Mouse (Mus musculus) hindbrain, embryonic 15.5 days (tissue): ENCODE measurements around the gene Adamtsl5. TPM values are rescaled to one million over a fixed set of nuclear protein-coding genes. Genes with fewer than 3 reads are reported as not detected.
A peak's percentile ranks its signal among the peaks of the same experiment; 100 is the strongest.

Experiments used
- ATAC-seq: fragments of 200-750 bp; cut with Nextera tagmentation; 2 replicates; pipeline ENCODE4 v1.8.0; 2017; ENCODE audit warnings: low read depth, moderate number of reproducible peaks, moderate TSS enrichment; ENCODE audit not compliant: low FRiP score
- H3K27ac ChIP-seq: fragments of 300-500 bp; sonication (generic); replicated peaks from 2 replicates; pipeline ENCODE4 v1.5.1; 2015; ENCODE audit warnings: mild to moderate bottlenecking, inconsistent platforms
- H3K27me3 ChIP-seq: fragments of 300-500 bp; sonication (generic); 2 replicates; pipeline ENCODE4 v1.6.1; 2015; ENCODE audit warnings: control low read depth, inconsistent platforms
- H3K36me3 ChIP-seq: fragments of 300-500 bp; sonication (generic); 2 replicates; pipeline ENCODE4 v1.6.1; 2015; ENCODE audit warnings: control low read depth, inconsistent platforms
- H3K4me1 ChIP-seq: fragments of 300-500 bp; sonication (generic); replicated peaks from 2 replicates; pipeline ENCODE4 v1.6.1; 2015; ENCODE audit warnings: control low read depth, inconsistent platforms
- H3K4me2 ChIP-seq: fragments of 300-500 bp; sonication (generic); 2 replicates; pipeline ENCODE4 v1.6.1; 2015; ENCODE audit warnings: moderate library complexity, mild to moderate bottlenecking, inconsistent platforms
- H3K4me3 ChIP-seq: fragments of 300-500 bp; sonication (generic); 2 replicates; pipeline ENCODE4 v1.5.1; 2015; ENCODE audit warnings: mild to moderate bottlenecking, inconsistent platforms
- H3K9ac ChIP-seq: fragments of 300-500 bp; sonication (generic); 2 replicates; pipeline ENCODE4 v1.6.1; 2015; ENCODE audit warnings: inconsistent platforms
- H3K9me3 ChIP-seq: fragments of 300-500 bp; sonication (generic); 2 replicates; pipeline ENCODE4 v1.6.1; 2016; ENCODE audit warnings: control low read depth, inconsistent platforms
- WGBS: fragments of 180-500 bp; shearing (Covaris S2); methylation state at CpG from one replicate; pipeline ENCODE4 v1.1.7; 2015; 5-methylcytosine and 5-hydroxymethylcytosine counted together
- polyA plus RNA-seq: library from polyadenylated mRNA; unstranded; fragments of >200 nt; fragmentation: Nextera tagmentation; extraction: Ambion mirVana; gene quantifications from 2 replicates; pipeline ENCODE4 v1.2.1, GENCODE M21; 2015

The Adamtsl5 gene
- polyA plus RNA-seq, 1 experiment from 2014 or later: 1.2 TPM

- Histone ChIP-seq H3K27me3 (no peaks in the 10 kb centered on the region), H3K36me3 (peaks cover 20% of the 10 kb centered on the region), H3K27ac (peak overlapping the region; percentile 98), H3K4me2 (peak overlapping the region; percentile 86), H3K4me1 (peaks cover 87% of the 10 kb centered on the region), H3K9ac (peak overlapping the region; percentile 91), H3K4me3 (peak overlapping the region; percentile 66), H3K9me3 (no peaks in the 10 kb centered on the region)
- 2% methylated on average over 26 of the region's 26 CpGs for WGBS
- ATAC-seq: peak; percentile 77
Measured at GRCm38 (mm10) chr10:80298571-80299281, 49.5 kb downstream of the Adamtsl5 start.

- Histone ChIP-seq H3K27me3 (no peaks in the 10 kb centered on the region), H3K4me2 (peak overlapping the region; percentile 86), H3K4me1 (peaks cover 85% of the 10 kb centered on the region), H3K9ac (peak overlapping the region; percentile 52), H3K4me3 (no peak overlapping the region), H3K9me3 (no peaks in the 10 kb centered on the region), H3K36me3 (peaks cover 22% of the 10 kb centered on the region), H3K27ac (peak overlapping the region; percentile 98)
- ATAC-seq: no peak
- WGBS: 62% methylated on average over 8 of the region's 8 CpGs
Measured at GRCm38 (mm10) chr10:80297526-80298133, 50.6 kb downstream of the Adamtsl5 start.

- no peaks in the 10 kb centered on the region for H3K27me3 ChIP-seq
- no peaks in the 10 kb centered on the region for H3K9me3 ChIP-seq
- peak overlapping the region; percentile 98 for H3K27ac ChIP-seq
- H3K36me3 ChIP-seq: peaks cover 18% of the 10 kb centered on the region
- 87% methylated on average over 5 of the region's 5 CpGs for WGBS
- peak overlapping the region; percentile 47 for H3K4me3 ChIP-seq
- no peak for ATAC-seq
- peak overlapping the region; percentile 86 for H3K4me2 ChIP-seq
- peaks cover 80% of the 10 kb centered on the region for H3K4me1 ChIP-seq
- H3K9ac ChIP-seq: peak overlapping the region; percentile 52
Measured at GRCm38 (mm10) chr10:80296824-80297223, 51.4 kb downstream of the Adamtsl5 start.

GRCm38 (mm10) chr10:80295618-80296425, 52.4 kb downstream of the Adamtsl5 start, which contains the start of gene Apc2:
Gene Apc2, plus strand, starts transcription at chr10:80295977.
- Histone ChIP-seq H3K36me3 (peaks cover 18% of the 10 kb centered on the region), H3K27me3 (no peaks in the 10 kb centered on the region), H3K4me2 (peak within 1 kb of the TSS; percentile 86), H3K27ac (peak within 1 kb of the TSS; percentile 98), H3K4me3 (peak within 1 kb of the TSS; percentile 47), H3K9me3 (no peaks in the 10 kb centered on the region), H3K4me1 (peaks cover 74% of the 10 kb centered on the region), H3K9ac (peak within 1 kb of the TSS; percentile 52)
- peak; percentile 65 for ATAC-seq
- under 1% methylated on average over 26 of the region's 26 CpGs for WGBS

- H3K9me3 ChIP-seq: no peaks in the 10 kb centered on the region
- H3K4me1 ChIP-seq: peaks cover 65% of the 10 kb centered on the region
- H3K9ac ChIP-seq: peak overlapping the region; percentile 52; the same call in 1 of the 2 replicates
- WGBS: 50% methylated on average over 7 of the region's 7 CpGs
- H3K36me3 ChIP-seq: peaks cover 18% of the 10 kb centered on the region
- peak overlapping the region; percentile 98 for H3K27ac ChIP-seq
- H3K27me3 ChIP-seq: no peaks in the 10 kb centered on the region
- no peak for ATAC-seq
- H3K4me3 ChIP-seq: no peak overlapping the region
- 0 out of 2 replicates have a peak overlapping the region, but pooled peaks have one; percentile 86 for H3K4me2 ChIP-seq
Measured at GRCm38 (mm10) chr10:80294788-80295303, 53.4 kb downstream of the Adamtsl5 start.

- Histone ChIP-seq H3K36me3 (peaks cover 18% of the 10 kb centered on the region), H3K9ac (no peak overlapping the region), H3K4me2 (peak overlapping the region; percentile 84; the same call in 1 of the 2 replicates), H3K27me3 (no peaks in the 10 kb centered on the region), H3K27ac (peak overlapping the region; percentile 98; the same call in 1 of the 2 replicates), H3K9me3 (no peaks in the 10 kb centered on the region), H3K4me1 (peaks cover 62% of the 10 kb centered on the region), H3K4me3 (no peak overlapping the region)
- WGBS: 67% methylated on average over 4 of the region's 4 CpGs
- ATAC-seq: no peak
Measured at GRCm38 (mm10) chr10:80294311-80294710, 53.9 kb downstream of the Adamtsl5 start.

- WGBS: 19% methylated on average over 14 of the region's 14 CpGs
- Histone ChIP-seq H3K27me3 (no peaks in the 10 kb centered on the region), H3K4me2 (peak overlapping the region; percentile 84), H3K27ac (peak overlapping the region; percentile 93), H3K4me1 (peaks cover 57% of the 10 kb centered on the region), H3K9ac (peak overlapping the region; percentile 96), H3K36me3 (peaks cover 22% of the 10 kb centered on the region), H3K9me3 (no peaks in the 10 kb centered on the region), H3K4me3 (peak overlapping the region; percentile 85)
- no peak for ATAC-seq
Measured at GRCm38 (mm10) chr10:80293325-80293724, 54.9 kb downstream of the Adamtsl5 start.

- Histone ChIP-seq H3K4me2 (peak within 1 kb of the TSS; percentile 84), H3K36me3 (peaks cover 24% of the 10 kb centered on the region), H3K9me3 (no peaks in the 10 kb centered on the region), H3K27me3 (no peaks in the 10 kb centered on the region), H3K9ac (peak within 1 kb of the TSS; percentile 96), H3K4me1 (peaks cover 49% of the 10 kb centered on the region), H3K27ac (peak within 1 kb of the TSS; percentile 93), H3K4me3 (peak within 1 kb of the TSS; percentile 85)
- whole genome bisulfite sequencing: under 1% methylated on average over 72 of the region's 72 CpGs
- peak; percentile 81 for ATAC-seq
Measured at GRCm38 (mm10) chr10:80292251-80293146, 55.7 kb downstream of the Adamtsl5 start, which contains the start of gene Rps15. Gene Rps15, plus strand, starts transcription at chr10:80292453.
